Mouse (Mus musculus): ENCODE measurements around the gene Tmem161a. TPM values are rescaled to one million over a fixed set of nuclear protein-coding genes. Genes with fewer than 3 reads are reported as not detected.

Gene Tmem161a
- polyA plus RNA-seq, 1 experiment from 2014 or later, result 76.3 TPM

DNA sequence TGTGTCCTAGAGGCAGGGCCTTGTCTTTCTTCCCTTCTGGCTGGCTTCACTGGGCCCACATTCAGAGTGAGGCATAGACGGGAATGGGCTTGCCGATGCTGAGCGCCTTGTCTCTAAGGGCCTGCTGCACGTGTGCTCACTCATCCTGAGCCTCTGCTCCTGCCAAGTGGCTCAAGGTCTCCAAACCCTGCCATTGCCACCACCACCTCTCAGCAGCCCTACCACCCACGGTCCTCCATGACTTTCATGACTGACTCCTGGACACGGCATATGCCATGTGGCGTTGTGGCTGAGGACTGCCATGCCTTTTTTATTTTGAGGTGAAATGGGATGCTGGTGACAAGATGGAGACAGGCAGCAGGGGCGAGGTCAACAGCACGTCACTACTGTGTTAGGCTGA is 58.7 kb downstream of the Tmem161a start:
- ATAC-seq (replicated peaks; ENCODE audit: low FRiP score), result no peak

More for the DNA sequence above, 58.7 kb downstream of the Tmem161a start:
- Histone ChIP-seq H3K9ac (no peak overlapping the region), H3K4me1 (peaks cover 17% of the 10 kb centered on the region), H3K9me3 (replicated peaks) (no peaks in the 10 kb centered on the region), H3K4me2 (no peak overlapping the region), H3K36me3 (peaks cover 30% of the 10 kb centered on the region), H3K4me3 (replicated peaks) (no peak overlapping the region), H3K27me3 (no peaks in the 10 kb centered on the region), H3K27ac (no peak overlapping the region)
- 91% methylated on average over 9 of the region's 9 CpGs for WGBS

Other genes starting within 250 kb of the Tmem161a start
- gene Gatad2a, start 176.0 kb upstream of the Tmem161a start, polyA plus RNA-seq (2015; fragmentation: Nextera tagmentation; extraction: Ambion mirVana), result 40.0 and 42.2 TPM in 2 replicates
- gene Mau2, start 129.6 kb upstream of the Tmem161a start, polyA plus RNA-seq (2015; fragmentation: Nextera tagmentation; extraction: Ambion mirVana), result 51.7 and 55.7 TPM in 2 replicates
- gene Sugp1, start 129.5 kb upstream of the Tmem161a start, polyA plus RNA-seq (2015; fragmentation: Nextera tagmentation; extraction: Ambion mirVana), result 44.1 and 48.7 TPM in 2 replicates
- 1.0 TPM in 2 replicates for gene Tm6sf2, start 99.4 kb upstream of the Tmem161a start, polyA plus RNA-seq (2015; fragmentation: Nextera tagmentation; extraction: Ambion mirVana)
- gene Hapln4, start 88.9 kb upstream of the Tmem161a start, polyA plus RNA-seq (2015; fragmentation: Nextera tagmentation; extraction: Ambion mirVana), result 0.35 TPM in 1 of 2 replicates, not detected in the other
- 0.32 and 0.64 TPM in 2 replicates for gene Ncan, start 51.5 kb upstream of the Tmem161a start, polyA plus RNA-seq (2015; fragmentation: Nextera tagmentation; extraction: Ambion mirVana)
- gene Nr2c2ap, start 41.0 kb upstream of the Tmem161a start, polyA plus RNA-seq (2015; fragmentation: Nextera tagmentation; extraction: Ambion mirVana), result 31.4 and 34.8 TPM in 2 replicates
- gene Rfxank, start 33.2 kb upstream of the Tmem161a start, polyA plus RNA-seq (2015; fragmentation: Nextera tagmentation; extraction: Ambion mirVana), result 18.3 and 22.7 TPM in 2 replicates
- gene Borcs8, start 32.9 kb upstream of the Tmem161a start, polyA plus RNA-seq (2015; fragmentation: Nextera tagmentation; extraction: Ambion mirVana), result 45.0 and 47.8 TPM in 2 replicates
- 0.17 and 0.29 TPM in 2 replicates for gene Mef2b, start 32.6 kb upstream of the Tmem161a start, polyA plus RNA-seq (2015; fragmentation: Nextera tagmentation; extraction: Ambion mirVana)
- 4.8 and 5.1 TPM in 2 replicates for gene Slc25a42, start 39.9 kb downstream of the Tmem161a start, polyA plus RNA-seq (2015; fragmentation: Nextera tagmentation; extraction: Ambion mirVana)
- gene Sugp2, start 61.9 kb downstream of the Tmem161a start, polyA plus RNA-seq (2015; fragmentation: Nextera tagmentation; extraction: Ambion mirVana), result 29.6 and 31.6 TPM in 2 replicates
- gene Armc6, start 62.1 kb downstream of the Tmem161a start, polyA plus RNA-seq (2015; fragmentation: Nextera tagmentation; extraction: Ambion mirVana), result 28.8 and 31.0 TPM in 2 replicates
- 69.5 and 79.9 TPM in 2 replicates for gene Homer3, start 110.5 kb downstream of the Tmem161a start, polyA plus RNA-seq (2015; fragmentation: Nextera tagmentation; extraction: Ambion mirVana)
- gene Ddx49, start 130.1 kb downstream of the Tmem161a start, polyA plus RNA-seq (2015; fragmentation: Nextera tagmentation; extraction: Ambion mirVana), result 45.1 and 49.0 TPM in 2 replicates
- 320 and 327 TPM in 2 replicates for gene Cope, start 130.2 kb downstream of the Tmem161a start, polyA plus RNA-seq (2015; fragmentation: Nextera tagmentation; extraction: Ambion mirVana)
- 2.6 and 4.0 TPM in 2 replicates for gene Cers1, start 143.4 kb downstream of the Tmem161a start, polyA plus RNA-seq (2015; fragmentation: Nextera tagmentation; extraction: Ambion mirVana)
- 5.2 and 6.2 TPM in 2 replicates for gene Gdf1, start 157.5 kb downstream of the Tmem161a start, polyA plus RNA-seq (2015; fragmentation: Nextera tagmentation; extraction: Ambion mirVana)
- gene Upf1, start 180.9 kb downstream of the Tmem161a start, polyA plus RNA-seq (2015; fragmentation: Nextera tagmentation; extraction: Ambion mirVana), result 17.1 and 17.2 TPM in 2 replicates
- 0.40 and 1.5 TPM in 2 replicates for gene Comp, start 201.2 kb downstream of the Tmem161a start, polyA plus RNA-seq (2015; fragmentation: Nextera tagmentation; extraction: Ambion mirVana)